Mouse (Mus musculus): ENCODE data around the gene Gpa33.

- no peak for TF ChIP-seq EP300 (optimal IDR thresholded peaks at IDR 0.05)
- no peak for TF ChIP-seq CTCF (IDR thresholded peaks at IDR 0.05; ENCODE audit: low read depth)
These were observed 24.6 kb upstream of the Gpa33 start for GRCm38 (mm10) chr1:166105464-166105863.
